Mouse (Mus musculus) G1E (cell line): ENCODE measurements at regions not wholly inside any gene's neighbourhood (a gene's known extent, or its start where the extent isn't known, plus 50 kb on each side); places are given as distances from the start of the nearest gene placed in this dataset.

Experiments used
- CTCF ChIP-seq: IDR thresholded peaks from 2 replicates; pipeline ENCODE4 v1.5.1; 2012; ENCODE audit warnings: low read depth, low read length, inconsistent platforms, mixed read lengths
- GATA1 ChIP-seq: IDR thresholded peaks from 2 replicates; pipeline ENCODE4 v1.6.1; 2012; ENCODE audit warnings: borderline replicate concordance, low read length, inconsistent platforms, mixed read lengths
- GATA2 ChIP-seq: IDR thresholded peaks from 2 replicates; pipeline ENCODE4 v1.6.1; 2012; ENCODE audit warnings: low read depth, low read length, inconsistent platforms, borderline replicate concordance
- POLR2AphosphoS5 ChIP-seq: IDR thresholded peaks from 2 replicates; pipeline ENCODE4 v1.6.1; 2012; ENCODE audit warnings: low read depth, low read length, inconsistent platforms; ENCODE audit not compliant: insufficient replicate concordance
- TAL1 ChIP-seq: conservative IDR thresholded peaks from 2 replicates; pipeline ENCODE4 v1.6.1; 2012; ENCODE audit warnings: low read depth, low read length, inconsistent platforms, mixed read lengths

DNA sequence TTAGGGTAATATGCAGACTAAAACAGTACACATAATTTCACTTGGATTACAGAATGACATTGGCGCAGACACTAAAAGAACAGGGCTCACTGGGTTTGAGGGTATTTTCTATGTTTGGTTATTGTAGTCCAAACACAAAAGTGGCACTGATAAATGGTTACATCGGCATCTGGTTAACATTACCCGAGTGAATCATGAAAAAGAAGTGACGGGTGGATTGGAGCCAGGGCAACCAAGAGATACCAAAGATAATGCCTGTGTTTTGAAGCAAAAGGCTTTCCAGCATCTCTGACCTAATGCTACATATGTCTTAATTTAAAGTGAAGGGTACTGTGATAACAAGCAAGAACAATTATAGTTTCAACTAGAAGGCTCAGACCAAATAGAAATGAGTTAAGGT is 451.4 kb upstream of the Adam24 start:
- TF ChIP-seq CTCF (no peak), GATA2 (no peak), POLR2AphosphoS5 (no peak), GATA1 (no peak), TAL1 (no peak)
